Mouse (Mus musculus) liver, postnatal 0 days (tissue): ENCODE results near the gene Atp6v1b1.
"Not testable (repeated sequence)": the region's sequence is repeated elsewhere in the genome, so short reads cannot be mapped to it uniquely, and the experiment has no call there.

Source experiments
- CTCF ChIP-seq: sonication (generic); IDR thresholded peaks from 2 replicates; pipeline ENCODE4 v1.5.1; 2016; ENCODE audit warnings: antibody characterized with exemption, low read depth
- EP300 ChIP-seq: IDR thresholded peaks from 2 replicates; pipeline ENCODE4 v1.6.1; 2016; ENCODE audit warnings: antibody characterized with exemption, low read depth, mild to moderate bottlenecking

DNA sequence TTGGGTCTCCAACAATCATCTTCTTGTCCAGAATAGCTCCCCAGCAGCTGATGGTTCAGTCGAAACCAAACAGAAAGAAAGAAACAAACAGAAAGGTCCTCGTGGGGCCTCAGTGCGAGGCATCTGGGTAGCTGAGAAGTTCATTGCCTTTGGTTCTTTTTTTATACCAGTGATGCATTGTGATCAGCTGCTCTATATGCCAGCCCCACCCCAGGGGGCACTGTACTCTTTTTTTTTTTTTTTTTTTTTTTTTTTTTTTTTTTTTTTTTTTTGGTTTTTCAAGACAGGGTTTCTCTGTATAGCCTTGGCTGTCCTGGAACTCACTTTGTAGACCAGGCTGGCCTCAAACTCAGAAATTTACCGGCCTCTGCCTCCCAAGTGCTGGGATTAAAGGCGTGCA is 47.7 kb downstream of the Atp6v1b1 start:
- not testable (repeated sequence) for TF ChIP-seq CTCF, EP300
